Mouse (Mus musculus) MN1 (cell line): Measurements from ENCODE around the gene Zfp697.
"Not testable (repeated sequence)": the region's sequence is repeated elsewhere in the genome, so short reads cannot be mapped to it uniquely, and the experiment has no call there.

ENCODE experiments used
- DNase-seq: peaks from one replicate; pipeline ENCODE4 v3.0.0-alpha.2; 2016; ENCODE audit warnings: low spot score

Zfp697 gene

DNA sequence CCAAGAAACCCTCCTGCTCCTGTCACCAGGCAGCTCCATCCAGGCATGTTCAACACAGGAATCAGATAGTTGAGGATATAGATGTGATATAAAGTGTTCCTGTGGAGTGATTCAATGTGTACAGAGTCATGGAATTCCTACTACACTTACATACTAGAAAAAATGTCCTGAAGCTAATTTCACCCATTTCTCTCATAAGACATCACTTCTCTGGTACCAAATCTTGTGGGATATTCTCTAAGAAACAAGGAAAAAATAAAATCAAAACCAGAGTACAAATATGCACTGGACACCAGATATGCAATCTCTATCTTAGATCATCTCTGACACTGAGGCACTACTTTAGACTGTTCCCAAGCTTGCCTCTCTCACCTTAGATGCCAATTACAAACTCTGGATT is 247.9 kb downstream of the Zfp697 start, which contains the start of gene Hsd3b5:
Gene Hsd3b5, minus strand, starts transcription at position 101 of the 400 bp plus-strand sequence.
- no peak for DNase-seq

DNA sequence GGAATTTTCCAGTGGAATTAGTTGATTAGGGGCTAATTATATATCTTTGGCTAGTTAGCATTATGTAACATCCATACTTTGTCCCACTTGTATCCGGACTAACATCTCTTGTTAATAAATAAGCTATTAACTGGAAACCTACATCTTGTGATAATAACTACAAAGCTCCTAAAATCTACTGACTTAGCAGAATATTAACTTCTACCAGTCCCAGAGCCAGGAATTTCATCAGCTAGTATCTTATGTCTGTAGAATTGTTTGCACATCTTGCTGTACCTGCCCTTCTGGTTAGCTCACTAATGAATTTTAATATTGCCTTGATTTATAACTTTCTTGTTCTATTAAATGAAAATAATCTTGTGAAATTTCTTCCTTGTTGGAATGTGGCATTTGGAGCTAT is 252.9 kb downstream of the Zfp697 start:
- no peak for DNase-seq

DNA sequence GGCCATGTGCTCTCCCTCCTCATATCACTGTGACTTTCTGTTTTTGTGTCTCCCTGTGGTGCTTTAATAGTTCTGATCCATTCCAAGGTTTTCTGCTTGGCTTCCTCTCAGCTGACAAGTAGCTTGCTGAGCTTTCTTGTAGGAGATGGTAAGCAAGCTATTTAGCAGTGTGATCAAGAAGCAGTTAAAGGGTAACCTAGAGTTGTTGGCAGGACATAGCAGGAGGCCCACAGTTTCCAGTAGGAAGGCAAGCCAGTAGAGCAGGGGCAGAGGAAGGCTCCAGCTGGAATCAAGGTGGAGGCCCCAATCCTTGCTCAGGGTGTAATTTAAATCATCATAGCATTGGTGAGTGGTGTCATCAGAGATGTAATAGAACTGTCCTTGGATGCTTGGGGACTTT is 298.5 kb downstream of the Zfp697 start:
- DNase-seq = no peak

DNA sequence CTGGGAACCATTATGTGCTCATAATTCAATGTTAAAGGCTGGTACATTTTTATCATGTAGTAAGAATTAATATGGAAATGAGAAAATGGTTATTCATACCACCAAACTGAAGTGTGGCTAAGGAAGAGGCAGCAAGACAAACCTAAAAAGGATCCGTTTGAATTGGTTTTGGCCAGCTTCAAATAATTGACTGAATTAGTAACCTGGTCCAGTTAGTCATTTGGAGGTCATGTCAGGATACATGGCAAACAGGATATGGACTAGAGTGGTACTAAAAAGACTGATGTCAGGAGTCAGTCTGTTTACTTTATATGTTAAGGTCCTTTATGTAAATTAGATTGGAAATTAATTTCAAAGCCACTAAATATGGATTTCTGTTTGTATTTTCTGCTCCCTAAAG is 300.1 kb downstream of the Zfp697 start:
- no peak for DNase-seq

DNA sequence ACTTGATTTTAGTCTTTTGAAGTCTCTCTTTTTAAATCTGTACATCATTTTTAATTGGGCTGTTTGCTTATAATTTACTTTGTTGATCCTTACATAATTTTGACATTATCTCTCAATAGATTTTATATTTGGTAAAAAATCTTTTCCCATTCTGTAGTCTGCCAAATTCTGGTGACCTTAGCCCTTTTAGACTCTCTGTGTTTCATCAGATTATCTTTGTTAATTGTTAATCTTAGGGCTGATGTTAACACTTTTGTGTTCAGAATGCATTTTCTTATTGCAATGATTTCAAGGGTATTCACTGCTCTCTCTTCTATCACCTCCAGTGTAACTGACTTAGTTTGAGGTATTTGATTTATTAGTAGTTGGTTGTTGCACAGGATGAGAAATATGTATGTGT is 338.5 kb downstream of the Zfp697 start:
- no peak for DNase-seq

DNA sequence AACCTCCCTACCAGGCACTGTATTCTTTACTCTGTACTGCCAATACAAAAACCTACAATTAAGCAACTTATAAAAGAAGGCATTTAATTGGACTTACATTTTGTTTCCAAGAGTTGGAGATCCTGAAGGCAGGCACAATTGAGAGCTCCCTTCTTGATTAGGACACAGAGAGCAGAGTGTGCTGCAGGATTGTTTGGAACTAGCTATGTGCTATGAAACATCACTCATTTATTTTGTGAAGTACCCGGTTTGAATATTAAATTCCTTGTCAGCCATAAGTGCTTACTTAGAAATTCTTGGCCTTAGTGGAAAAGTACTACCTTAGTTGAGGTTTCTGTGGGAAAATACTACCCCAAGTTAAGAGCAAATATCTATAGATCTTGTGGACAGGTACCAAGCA is 342.1 kb downstream of the Zfp697 start, which contains the start of gene Hsd3b2:
Gene Hsd3b2, minus strand, starts transcription at position 168 of the 400 bp plus-strand sequence.
- no peak for DNase-seq

DNA sequence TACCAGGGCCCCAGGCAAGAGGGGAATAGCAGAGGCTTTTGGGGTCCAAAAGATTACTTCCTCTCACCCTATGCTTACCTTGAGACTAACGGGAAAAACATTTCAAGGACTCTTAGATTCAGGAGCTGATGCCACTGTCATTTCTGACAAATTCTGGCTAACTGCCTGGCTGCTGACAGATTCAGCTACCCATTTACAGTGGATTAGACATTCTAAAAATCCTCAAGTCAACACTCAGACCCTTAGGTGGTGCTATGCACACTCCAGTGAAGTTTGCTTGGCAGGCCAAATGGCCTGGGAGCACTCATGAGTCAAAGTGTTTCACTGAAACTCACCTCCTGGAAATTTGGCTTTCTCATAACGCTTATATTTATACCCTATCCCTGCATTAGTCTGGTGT is 344.0 kb downstream of the Zfp697 start:
- DNase-seq = no peak

DNA sequence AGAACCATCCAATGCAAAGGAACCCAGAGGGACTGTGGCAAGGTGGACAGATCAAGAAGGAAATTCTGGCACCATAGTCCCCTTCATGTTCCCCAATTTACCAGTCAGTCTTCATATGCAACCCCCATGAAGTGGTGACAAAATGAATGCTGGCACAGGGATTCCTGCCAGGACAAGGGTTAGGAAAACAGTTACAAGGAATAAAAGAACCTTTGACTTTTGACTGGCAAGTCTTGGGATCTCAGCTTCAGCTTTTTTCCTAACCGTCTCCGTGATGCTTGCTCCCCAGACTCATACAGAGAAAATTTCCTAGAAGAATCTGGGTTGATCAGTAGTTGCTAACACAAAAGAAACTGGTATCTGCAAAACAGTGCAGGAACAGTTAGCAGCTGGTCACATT is 351.5 kb downstream of the Zfp697 start:
- no peak for DNase-seq

DNA sequence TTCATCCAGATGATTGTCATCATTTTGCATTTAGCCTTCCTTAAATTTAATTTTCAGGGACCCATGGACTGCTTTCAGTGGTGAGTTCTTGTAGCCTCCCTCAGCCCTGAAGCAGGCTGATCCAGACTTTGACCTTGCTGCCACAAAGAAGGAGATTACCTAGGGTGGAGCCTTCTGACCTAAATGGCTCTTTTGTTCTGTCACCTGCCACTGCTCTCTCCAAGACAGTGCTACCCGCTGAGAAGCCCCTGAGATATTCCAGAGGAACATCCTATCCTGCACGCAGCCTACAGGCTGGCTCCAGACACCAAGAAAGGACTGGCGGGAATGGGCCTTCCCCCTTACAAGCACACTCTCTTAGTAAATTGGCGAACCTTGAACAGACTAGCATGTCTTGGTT is 352.1 kb downstream of the Zfp697 start:
- DNase-seq = no peak

DNA sequence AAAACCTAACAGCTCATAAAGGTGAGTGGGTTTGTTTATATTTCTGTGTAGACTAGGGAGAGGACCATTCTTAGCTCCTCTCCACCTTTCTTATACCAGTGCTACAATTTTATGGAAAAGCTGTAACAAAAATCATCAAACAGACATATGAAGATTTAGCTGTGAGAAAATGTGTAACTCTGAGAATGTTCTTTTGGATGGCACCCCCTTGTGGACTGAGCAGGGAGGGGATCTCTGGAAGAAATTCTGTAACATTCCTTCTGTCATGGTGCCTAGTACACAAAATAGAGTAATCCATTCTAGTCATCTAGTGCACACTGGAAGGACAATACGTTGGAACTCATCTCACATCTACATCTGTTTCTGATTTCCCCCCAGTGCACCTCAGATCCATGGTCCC is 358.8 kb downstream of the Zfp697 start:
- not testable (repeated sequence) for DNase-seq

DNA sequence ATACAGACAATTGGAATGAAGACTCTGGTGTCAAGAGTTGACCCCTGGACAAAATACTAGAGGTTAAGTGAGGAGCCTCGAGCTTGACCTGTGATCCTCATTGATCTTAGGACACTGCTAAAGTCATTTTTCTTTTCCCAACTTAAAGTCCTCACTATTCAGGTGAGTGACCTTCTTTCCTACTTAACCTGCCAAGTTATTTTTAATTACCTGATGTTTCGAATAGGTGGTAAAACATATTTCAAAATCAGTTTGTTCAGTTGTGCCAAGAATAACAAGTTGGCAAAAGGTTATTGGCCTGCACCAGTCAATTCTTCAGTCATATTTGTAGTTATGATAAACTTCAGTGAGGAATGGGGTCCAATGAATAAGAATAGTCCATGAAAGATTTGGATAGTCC is 369.9 kb downstream of the Zfp697 start:
- no peak for DNase-seq

DNA sequence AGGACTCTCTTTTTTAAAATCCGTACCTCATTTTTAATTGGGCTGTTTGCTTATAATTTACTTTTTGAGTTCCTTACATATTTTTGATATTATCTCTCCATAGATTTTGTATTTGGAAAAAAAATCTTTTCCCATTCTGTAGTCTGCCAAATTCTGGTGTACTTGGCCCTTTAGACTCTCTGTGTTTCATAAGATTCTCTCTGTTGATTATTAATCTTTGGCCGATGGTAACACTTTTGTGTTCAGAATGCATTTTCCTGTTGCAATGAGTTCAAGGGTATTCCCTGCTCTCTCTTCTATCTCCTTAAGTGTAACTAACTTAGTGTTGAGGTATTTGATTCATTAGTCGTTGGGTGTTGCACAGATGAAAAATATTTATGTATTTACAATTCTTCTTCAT is 374.6 kb downstream of the Zfp697 start:
- no peak for DNase-seq

DNA sequence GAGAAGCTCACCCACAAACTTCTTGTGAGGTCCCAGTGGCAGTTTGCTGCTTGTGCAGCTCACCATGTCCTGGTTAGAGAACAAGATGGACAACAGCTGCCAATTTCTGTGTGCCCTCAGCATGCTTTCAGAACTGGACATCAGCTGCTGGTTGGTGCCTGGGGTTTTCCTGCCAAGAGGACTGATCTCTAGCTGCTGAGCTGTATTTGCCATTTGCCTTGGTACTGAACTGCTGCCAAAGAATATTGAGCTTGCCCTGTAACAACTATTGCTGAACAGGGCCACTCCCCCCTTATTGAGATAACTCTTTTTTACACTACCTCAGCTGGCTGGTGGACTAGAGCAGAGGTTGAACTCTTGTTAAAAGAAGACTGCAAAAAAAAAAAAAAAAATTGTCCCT is 381.9 kb downstream of the Zfp697 start:
- no peak for DNase-seq

DNA sequence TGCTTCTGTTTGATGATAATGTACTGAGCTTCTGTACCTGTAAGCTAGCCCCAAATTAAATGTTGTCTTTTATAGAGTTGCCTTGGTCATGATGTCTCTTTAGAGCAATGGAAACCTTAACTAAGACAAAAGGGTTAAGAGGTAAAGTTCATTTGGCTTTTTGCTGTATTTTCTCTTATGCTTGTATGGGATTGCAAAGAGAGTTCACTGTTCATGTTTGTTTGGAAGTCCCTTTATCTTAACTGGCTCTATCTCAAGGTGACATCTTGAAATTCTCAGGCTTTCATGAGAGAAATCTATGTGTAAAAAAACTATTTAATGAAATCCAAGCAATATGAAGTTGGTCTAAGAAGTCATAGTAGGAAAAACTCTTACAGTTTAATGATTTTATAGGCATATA is 398.7 kb downstream of the Zfp697 start:
- no peak for DNase-seq

DNA sequence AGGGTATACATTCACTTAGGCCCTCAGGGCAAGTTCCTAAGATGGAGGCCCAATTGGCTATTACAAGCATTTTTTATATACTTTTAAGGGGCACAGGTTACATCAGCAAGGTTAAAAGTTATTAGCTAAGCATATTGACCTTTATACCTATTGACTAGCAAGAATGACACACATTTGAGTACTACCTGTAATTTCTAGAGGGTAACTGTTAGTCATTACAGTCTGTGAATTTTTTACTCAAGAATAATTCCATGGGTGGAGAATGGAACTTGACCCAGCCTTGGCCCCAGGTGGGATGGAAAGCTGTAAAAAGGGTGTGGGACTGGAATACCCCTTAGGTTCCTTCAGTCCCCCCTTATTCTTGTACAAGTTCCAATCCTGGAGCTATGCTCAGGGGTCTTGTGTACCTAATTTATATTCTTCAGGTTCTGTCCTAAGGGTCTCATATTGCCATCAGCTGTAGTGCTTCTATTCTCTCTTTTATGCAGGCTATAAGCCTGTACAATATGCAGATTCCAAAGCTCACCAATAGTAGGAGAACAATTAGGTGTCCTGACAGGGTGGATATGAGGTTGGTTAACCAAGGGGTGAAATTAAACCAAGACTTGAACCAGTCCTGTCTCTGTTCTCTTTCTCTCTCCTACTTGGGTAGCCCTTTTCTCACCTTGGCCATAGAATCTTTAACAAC is 400.1 kb downstream of the Zfp697 start:
- no peak for DNase-seq

DNA sequence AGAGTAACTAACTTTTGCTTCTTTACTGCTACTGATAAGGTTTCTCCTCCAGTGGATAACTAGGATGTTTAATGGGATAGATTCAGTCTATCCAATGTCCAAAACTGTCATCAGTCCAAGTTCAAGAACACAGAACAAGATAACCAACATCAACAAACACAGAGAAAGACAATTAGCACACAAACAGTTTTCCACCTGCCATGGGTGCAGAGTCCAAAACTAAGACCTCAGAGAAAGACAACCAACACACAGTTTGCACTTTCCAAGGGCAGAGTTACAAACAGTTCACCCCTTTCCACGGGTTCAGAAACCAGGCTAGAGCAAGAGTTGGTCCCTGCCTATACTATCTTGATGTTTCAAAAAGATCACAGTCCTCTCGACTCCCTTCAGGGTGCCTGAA is 404.3 kb downstream of the Zfp697 start:
- no peak for DNase-seq
